Mouse (Mus musculus): ENCODE data around the gene Oas3. TPM values are rescaled to one million over a fixed set of nuclear protein-coding genes. Genes with fewer than 3 reads are reported as not detected.

Gene Oas3
- 0.25 and 0.63 TPM in 2 replicates for polyA plus RNA-seq (2015; fragmentation: Nextera tagmentation; extraction: Ambion mirVana)

DNA sequence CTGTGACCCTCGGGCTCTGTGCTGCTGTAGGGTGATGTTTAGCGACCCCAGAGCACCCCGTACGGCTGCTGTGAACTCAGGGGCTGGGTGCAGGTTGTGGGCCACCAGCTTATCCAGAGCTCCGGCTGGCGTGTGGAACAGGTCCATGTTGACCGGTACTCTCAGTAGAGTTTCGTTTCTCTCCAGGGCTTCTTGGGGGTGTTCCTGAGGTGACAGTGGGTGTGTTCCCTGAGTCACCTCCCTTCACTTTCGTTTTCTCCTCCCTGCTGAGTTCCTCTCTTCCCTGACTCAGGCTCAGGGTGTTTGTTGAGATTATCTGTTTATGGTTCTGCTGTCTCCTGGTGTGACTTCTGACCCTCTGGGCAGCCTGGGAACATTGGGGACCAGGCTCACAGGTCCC, at the start of gene Oas3:
TSS of gene Oas3 (minus strand) at position 184 of the 400 bp plus-strand sequence.

DNA sequence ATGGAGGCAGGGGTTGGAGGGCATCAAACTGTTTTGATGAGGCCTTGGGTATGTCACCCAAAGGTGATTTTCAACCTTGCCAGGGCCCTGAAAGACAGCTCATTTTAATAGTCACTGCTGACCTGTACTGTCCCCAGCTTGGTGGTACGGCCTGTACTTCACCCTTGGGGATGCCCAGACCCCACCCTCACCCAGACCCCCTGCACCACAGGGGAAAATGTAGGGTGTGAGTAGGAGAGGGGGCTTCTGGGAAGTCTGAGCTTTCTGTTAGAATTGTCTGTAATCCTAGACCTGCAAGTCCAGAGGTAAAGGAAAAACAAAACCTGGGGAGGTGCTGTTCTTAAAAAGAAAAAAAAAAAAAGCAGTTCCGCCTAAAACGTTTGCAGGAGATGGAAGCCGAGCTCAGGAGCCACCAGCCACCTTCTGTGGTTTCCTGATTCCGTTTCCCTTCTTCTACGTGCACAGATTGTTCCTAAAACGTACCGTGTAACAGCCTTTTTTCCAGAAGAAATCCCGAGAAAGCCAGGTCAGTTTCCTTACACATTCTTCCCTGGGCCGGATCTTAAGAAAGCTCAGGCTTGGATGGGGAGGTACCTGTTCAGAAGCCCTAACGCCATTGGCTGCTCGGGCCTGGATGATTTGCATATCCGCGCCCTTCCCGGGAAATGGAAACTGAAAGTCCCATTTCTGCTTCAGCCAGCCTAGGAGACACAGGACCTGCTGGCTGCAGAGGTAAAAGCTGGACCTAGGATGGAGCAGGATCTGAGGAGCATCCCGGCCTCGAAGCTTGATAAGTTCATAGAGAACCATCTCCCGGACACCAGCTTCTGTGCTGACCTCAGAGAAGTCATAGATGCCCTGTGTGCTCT, 34.7 kb upstream of the Oas3 start, which contains the start of gene Oas1c:
TSS of gene Oas1c (minus strand) at position 564 of the 869 bp plus-strand sequence.

DNA sequence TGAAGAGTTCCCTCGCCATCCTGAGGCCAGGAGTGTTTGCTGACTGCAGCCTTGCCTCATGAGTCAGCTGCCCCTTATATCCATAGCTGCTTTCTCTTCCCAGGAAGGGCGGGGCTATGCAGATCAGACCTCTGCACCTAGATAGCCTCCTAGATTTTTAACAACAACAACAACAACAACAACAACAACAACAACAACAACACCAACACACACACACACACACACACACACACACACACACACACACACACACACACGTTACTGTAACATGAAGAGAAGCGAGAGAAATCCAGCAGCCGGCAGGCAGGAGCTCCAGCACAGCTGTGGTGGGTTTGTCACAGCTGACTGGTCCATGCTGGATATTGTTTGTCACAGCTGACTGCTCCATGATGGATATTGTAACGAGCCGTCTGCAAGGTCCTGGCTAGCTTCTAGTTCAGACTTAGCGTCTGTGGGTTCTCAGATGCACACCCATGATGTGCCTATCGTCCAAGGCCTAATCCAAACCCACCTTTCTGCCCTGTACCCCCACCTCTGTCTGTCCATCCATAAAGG, 18.1 kb upstream of the Oas3 start, which contains the start of gene Oas1e:
TSS of gene Oas1e (minus strand) at position 51 of the 555 bp plus-strand sequence.

DNA sequence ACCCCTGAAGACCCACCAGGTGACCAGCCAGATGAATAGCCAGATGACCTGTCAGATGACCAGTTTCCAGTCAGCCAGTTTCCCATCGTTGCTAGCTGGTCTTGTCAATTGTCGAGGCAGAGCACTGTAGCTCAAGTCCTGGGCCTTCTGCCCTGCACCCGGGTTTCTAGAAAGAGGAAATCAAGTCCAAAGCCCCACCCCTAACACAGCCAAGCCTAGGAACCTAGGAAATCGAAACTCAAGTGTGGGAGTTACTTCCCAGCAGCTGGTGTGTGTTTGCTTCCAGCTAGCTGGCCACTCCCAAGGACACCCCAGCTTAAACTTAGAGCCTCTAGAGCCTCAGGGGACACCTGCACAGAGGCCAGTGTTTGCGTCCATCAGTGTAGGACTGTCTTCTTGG, 27.8 kb downstream of the Oas3 start, which contains the start of gene Oas2:
TSS of gene Oas2 (minus strand) at position 166 of the 400 bp plus-strand sequence.

DNA sequence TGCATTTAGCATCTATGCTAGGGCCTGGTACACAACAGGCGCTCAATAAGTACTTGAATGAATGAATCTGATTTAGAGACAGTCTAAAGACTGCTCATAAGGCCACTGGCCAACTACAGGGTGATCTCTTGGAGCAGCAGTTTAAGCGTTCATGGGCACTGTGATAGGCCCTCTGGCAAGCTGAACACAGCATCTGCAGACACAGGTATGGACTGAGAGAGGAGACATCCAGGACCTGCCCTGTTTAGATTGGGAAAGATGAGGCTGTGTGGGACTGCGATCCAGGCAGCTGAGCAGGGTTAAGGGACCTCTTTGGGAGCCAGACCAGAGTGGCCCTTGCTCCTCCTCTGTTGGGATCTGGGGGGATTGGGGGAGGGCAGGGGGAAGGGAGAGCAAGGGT, 65.6 kb downstream of the Oas3 start, which contains the start of gene Dtx1:
TSS of gene Dtx1 (minus strand) at position 101 of the 400 bp plus-strand sequence.

Other genes starting within 250 kb of the Oas3 start
- gene Tpcn1, start 189.0 kb downstream of the Oas3 start, polyA plus RNA-seq (2015; fragmentation: Nextera tagmentation; extraction: Ambion mirVana) = 13.3 and 15.5 TPM in 2 replicates
- gene Iqcd, start 188.6 kb downstream of the Oas3 start, polyA plus RNA-seq (2015; fragmentation: Nextera tagmentation; extraction: Ambion mirVana) = 0.37 and 0.40 TPM in 2 replicates
- 6.8 and 9.0 TPM in 2 replicates for gene Rita1, start 165.1 kb downstream of the Oas3 start, polyA plus RNA-seq (2015; fragmentation: Nextera tagmentation; extraction: Ambion mirVana)
- gene Ddx54, start 164.9 kb downstream of the Oas3 start, polyA plus RNA-seq (2015; fragmentation: Nextera tagmentation; extraction: Ambion mirVana) = 24.8 and 25.5 TPM in 2 replicates
- gene Cfap73, start 143.4 kb downstream of the Oas3 start, polyA plus RNA-seq (2015; fragmentation: Nextera tagmentation; extraction: Ambion mirVana) = not detected in 2 replicates
- not detected in 2 replicates for gene Rasal1, start 128.8 kb downstream of the Oas3 start, polyA plus RNA-seq (2015; fragmentation: Nextera tagmentation; extraction: Ambion mirVana)
- 1.7 and 1.9 TPM in 2 replicates for gene Dtx1, start 65.7 kb downstream of the Oas3 start, polyA plus RNA-seq (2015; fragmentation: Nextera tagmentation; extraction: Ambion mirVana)
- gene Oas2, start 27.8 kb downstream of the Oas3 start, polyA plus RNA-seq (2015; fragmentation: Nextera tagmentation; extraction: Ambion mirVana) = 1.0 and 1.1 TPM in 2 replicates
- not detected in 2 replicates for gene Oas1e, start 17.9 kb upstream of the Oas3 start, polyA plus RNA-seq (2015; fragmentation: Nextera tagmentation; extraction: Ambion mirVana)
- gene Oas1c, start 34.9 kb upstream of the Oas3 start, polyA plus RNA-seq (2015; fragmentation: Nextera tagmentation; extraction: Ambion mirVana) = 0.99 and 1.2 TPM in 2 replicates
- gene Oas1f, start 69.7 kb upstream of the Oas3 start, polyA plus RNA-seq (2015; fragmentation: Nextera tagmentation; extraction: Ambion mirVana) = 0.36 and 0.48 TPM in 2 replicates
- not detected in 2 replicates for gene Oas1h, start 83.8 kb upstream of the Oas3 start, polyA plus RNA-seq (2015; fragmentation: Nextera tagmentation; extraction: Ambion mirVana)
- 2.2 and 3.0 TPM in 2 replicates for gene Oas1g, start 110.0 kb upstream of the Oas3 start, polyA plus RNA-seq (2015; fragmentation: Nextera tagmentation; extraction: Ambion mirVana)
- gene Oas1a, start 129.9 kb upstream of the Oas3 start, polyA plus RNA-seq (2015; fragmentation: Nextera tagmentation; extraction: Ambion mirVana) = 6.0 and 10.9 TPM in 2 replicates
- not detected in 2 replicates for gene Oas1d, start 136.9 kb upstream of the Oas3 start, polyA plus RNA-seq (2015; fragmentation: Nextera tagmentation; extraction: Ambion mirVana)
- not detected in 2 replicates for gene Rph3a, start 232.4 kb upstream of the Oas3 start, polyA plus RNA-seq (2015; fragmentation: Nextera tagmentation; extraction: Ambion mirVana)